Mouse (Mus musculus): ENCODE data around the gene Mis12.

DNA sequence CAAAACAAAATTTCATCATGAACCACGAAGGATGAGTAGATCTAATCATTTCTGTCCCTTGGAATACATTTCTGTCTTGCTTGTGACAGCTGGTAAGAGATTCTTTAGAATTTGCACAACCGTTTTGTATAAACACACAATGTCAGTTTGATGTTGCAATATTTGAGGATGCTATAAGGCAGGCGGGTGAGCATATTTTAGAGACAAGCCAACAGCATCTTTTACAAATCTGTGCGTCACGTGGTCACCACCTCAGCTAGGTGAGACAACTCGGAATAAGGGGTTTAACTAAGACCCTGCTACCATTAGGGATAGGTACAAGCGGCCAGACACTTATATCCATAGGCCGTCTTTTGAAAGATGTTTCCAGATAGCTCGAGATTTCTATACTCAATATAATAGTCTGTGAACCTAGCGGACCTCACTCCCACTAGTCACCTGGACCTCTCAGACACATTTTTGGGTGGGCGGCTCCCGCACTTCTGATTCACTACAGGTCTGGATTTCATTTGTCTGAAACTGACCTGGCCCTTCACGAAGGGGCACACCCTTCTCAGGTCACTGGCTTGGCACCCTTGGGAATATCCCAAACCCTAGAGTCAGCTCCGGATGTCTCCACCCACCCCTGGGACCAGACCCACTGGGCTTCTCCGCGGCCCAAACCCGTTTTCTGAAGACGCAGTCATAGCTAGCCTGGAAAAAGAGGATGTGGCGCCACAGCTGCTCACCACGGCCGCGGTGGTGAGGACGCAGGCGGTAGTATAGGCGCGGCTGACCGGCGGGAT is 803 bp upstream of the Mis12 start:
- TF ChIP-seq GABPA (IDR thresholded peaks at IDR 0.05; ENCODE audit: insufficient replicate concordance, low read depth, low read length) (no peak), KAT2A (IDR thresholded peaks at IDR 0.05; ENCODE audit: insufficient replicate concordance, low read length) (no peak), MYC (IDR thresholded peaks at IDR 0.05; ENCODE audit: low read depth, low read length) (peak; percentile 88), MAX (IDR thresholded peaks at IDR 0.05; ENCODE audit: low read length) (peak; percentile 90), EP300 (IDR thresholded peaks at IDR 0.05; ENCODE audit: low read length) (peak; percentile 46; the same call in 1 of the 2 replicates), CTCF (conservative IDR thresholded peaks at IDR 0.05 in 1 of 2, IDR thresholded peaks at IDR 0.05 in 1 of 2; ENCODE audit: low read depth in 2 of 2, low read length in 2 of 2) (no peak), IRF4 (IDR thresholded peaks at IDR 0.05; ENCODE audit: low read depth, low read length) (no peak; the same call in 1 of the 2 replicates), JUND (conservative IDR thresholded peaks at IDR 0.05; ENCODE audit: low read depth, low read length) (no peak), BHLHE40 (IDR thresholded peaks at IDR 0.05; ENCODE audit: low read depth, low read length) (peak; percentile 36), SIN3A (IDR thresholded peaks at IDR 0.05; ENCODE audit: low read length) (peak; percentile 95), USF1 (IDR thresholded peaks at IDR 0.05; ENCODE audit: low read depth, low read length) (peak; percentile 81), POLR2A (IDR thresholded peaks at IDR 0.05; ENCODE audit: low read depth, low read length) (no peak)
